Mouse (Mus musculus) liver, embryonic 11.5 days (tissue): Measurements from ENCODE around the gene Phactr1. TPM values are rescaled to one million over a fixed set of nuclear protein-coding genes. Genes with fewer than 3 reads are reported as not detected.

ENCODE experiments used
- ATAC-seq: fragments of 200-750 bp; cut with Nextera tagmentation; replicated peaks from 2 replicates; pipeline ENCODE4 v1.8.0; 2017; ENCODE audit warnings: moderate number of reproducible peaks, mild to moderate bottlenecking, moderate TSS enrichment, moderate library complexity; ENCODE audit not compliant: low FRiP score
- DNase-seq: peaks from one replicate; pipeline ENCODE4 v3.0.0-alpha.2; 2017; ENCODE audit warnings: low spot score
- H3K27ac ChIP-seq: fragments of 300-500 bp; sonication (generic); 2 replicates; pipeline ENCODE4 v1.5.1; 2014; ENCODE audit warnings: mild to moderate bottlenecking, low read depth, low read length, control low read depth
- H3K27me3 ChIP-seq: fragments of 300-500 bp; sonication (generic); replicated peaks from 2 replicates; pipeline ENCODE4 v1.6.1; 2014; ENCODE audit warnings: low read length, mixed read lengths; ENCODE audit not compliant: control insufficient read depth, insufficient read depth
- H3K36me3 ChIP-seq: fragments of 300-500 bp; sonication (generic); 2 replicates; pipeline ENCODE4 v1.6.1; 2014; ENCODE audit warnings: mild to moderate bottlenecking, low read length, moderate library complexity, mixed read lengths; ENCODE audit not compliant: control insufficient read depth, insufficient read depth
- H3K4me1 ChIP-seq: fragments of 300-500 bp; sonication (generic); replicated peaks from 2 replicates; pipeline ENCODE4 v1.6.1; 2014; ENCODE audit warnings: low read length, mixed read lengths; ENCODE audit not compliant: control insufficient read depth, insufficient read depth
- H3K4me2 ChIP-seq: fragments of 300-500 bp; sonication (generic); 2 replicates; pipeline ENCODE4 v1.6.1; 2014; ENCODE audit warnings: mild to moderate bottlenecking, control low read depth, moderate library complexity
- H3K4me3 ChIP-seq: fragments of 300-500 bp; sonication (generic); 2 replicates; pipeline ENCODE4 v1.5.1; 2014; ENCODE audit warnings: low read depth, low read length, control low read depth
- H3K9ac ChIP-seq: fragments of 300-500 bp; sonication (generic); 2 replicates; pipeline ENCODE4 v1.6.1; 2014; ENCODE audit warnings: low read depth, low read length, control low read depth
- H3K9me3 ChIP-seq: fragments of 300-500 bp; sonication (generic); 2 replicates; pipeline ENCODE4 v1.6.1; 2016; ENCODE audit warnings: low read length, inconsistent platforms, mixed read lengths; ENCODE audit not compliant: control insufficient read depth
- WGBS: fragments of 180-500 bp; shearing (Covaris S2); extraction: QIAGEN DNeasy Blood & Tissue Kit; methylation state at CpG from one replicate; pipeline ENCODE4 v1.1.7; 2014; 5-methylcytosine and 5-hydroxymethylcytosine counted together
- polyA plus RNA-seq: library from polyadenylated mRNA; unstranded; fragments of >200 nt; fragmentation: Nextera tagmentation; extraction: Ambion mirVana; gene quantifications from 2 replicates; pipeline ENCODE4 v1.2.1, GENCODE M21; 2014

The Phactr1 gene
- polyA plus RNA-seq, 1 experiment from 2014 or later, result 1.3 TPM

GRCm38 (mm10) chr13:42973961-42974360, 293.5 kb downstream of the Phactr1 start:
- Histone ChIP-seq H3K4me1 (no peaks in the 10 kb centered on the region), H3K27me3 (no peaks in the 10 kb centered on the region), H3K4me2 (no peak overlapping the region), H3K9me3 (no peaks in the 10 kb centered on the region), H3K27ac (no peak overlapping the region), H3K36me3 (no peaks in the 10 kb centered on the region), H3K9ac (no peak overlapping the region), H3K4me3 (no peak overlapping the region)
- WGBS, result 63% methylated on average over 2 of the region's 2 CpGs
- DNase-seq (no peak), ATAC-seq (no peak)

- Histone ChIP-seq H3K36me3 (no peaks in the 10 kb centered on the region), H3K4me1 (no peaks in the 10 kb centered on the region), H3K9me3 (no peaks in the 10 kb centered on the region), H3K9ac (no peak overlapping the region), H3K27ac (no peak overlapping the region), H3K27me3 (no peaks in the 10 kb centered on the region), H3K4me2 (no peak overlapping the region), H3K4me3 (no peak overlapping the region)
- no peak for ATAC-seq
- WGBS, result 87% methylated on average over 2 of the region's 2 CpGs
- no peak for DNase-seq
Measured at GRCm38 (mm10) chr13:42974506-42974905, 294.1 kb downstream of the Phactr1 start.

- no peak overlapping the region for H3K4me3 ChIP-seq
- no peaks in the 10 kb centered on the region for H3K27me3 ChIP-seq
- ATAC-seq, result no peak
- H3K4me2 ChIP-seq, result no peak overlapping the region
- H3K4me1 ChIP-seq, result no peaks in the 10 kb centered on the region
- no peak overlapping the region for H3K9ac ChIP-seq
- DNase-seq, result no peak
- no peak overlapping the region for H3K27ac ChIP-seq
- no peaks in the 10 kb centered on the region for H3K36me3 ChIP-seq
- 74% methylated on average over 3 of the region's 3 CpGs for WGBS
- no peaks in the 10 kb centered on the region for H3K9me3 ChIP-seq
Measured at GRCm38 (mm10) chr13:42976144-42976543, 295.7 kb downstream of the Phactr1 start.

- 81% methylated on average over 5 of the region's 5 CpGs for WGBS
- no peaks in the 10 kb centered on the region for H3K4me1 ChIP-seq
- DNase-seq (no peak), ATAC-seq (no peak)
- H3K27ac ChIP-seq, result no peak overlapping the region
- H3K4me2 ChIP-seq, result no peak overlapping the region
- H3K9me3 ChIP-seq, result no peaks in the 10 kb centered on the region
- no peak overlapping the region for H3K4me3 ChIP-seq
- H3K9ac ChIP-seq, result no peak overlapping the region
- H3K36me3 ChIP-seq, result no peaks in the 10 kb centered on the region
- no peaks in the 10 kb centered on the region for H3K27me3 ChIP-seq
Measured at GRCm38 (mm10) chr13:42976967-42977366, 296.5 kb downstream of the Phactr1 start.

GRCm38 (mm10) chr13:42980581-42980980, 300.2 kb downstream of the Phactr1 start:
- ATAC-seq, result no peak
- Histone ChIP-seq H3K9ac (no peak overlapping the region), H3K4me2 (no peak overlapping the region), H3K9me3 (no peaks in the 10 kb centered on the region), H3K27me3 (no peaks in the 10 kb centered on the region), H3K4me3 (no peak overlapping the region), H3K27ac (no peak overlapping the region), H3K4me1 (no peaks in the 10 kb centered on the region), H3K36me3 (no peaks in the 10 kb centered on the region)
- WGBS, result 75% methylated on average over 4 of the region's 4 CpGs
- no peak for DNase-seq

GRCm38 (mm10) chr13:42982646-42983045, 302.2 kb downstream of the Phactr1 start:
- H3K4me1 ChIP-seq, result no peaks in the 10 kb centered on the region
- H3K27me3 ChIP-seq, result no peaks in the 10 kb centered on the region
- WGBS, result 90% methylated on average over 9 of the region's 9 CpGs
- H3K9me3 ChIP-seq, result no peaks in the 10 kb centered on the region
- DNase-seq (no peak), ATAC-seq (no peak)
- no peak overlapping the region for H3K27ac ChIP-seq
- H3K4me2 ChIP-seq, result no peak overlapping the region
- no peak overlapping the region for H3K9ac ChIP-seq
- H3K36me3 ChIP-seq, result no peaks in the 10 kb centered on the region
- H3K4me3 ChIP-seq, result no peak overlapping the region

- 75% methylated on average over 7 of the region's 7 CpGs for WGBS
- no peaks in the 10 kb centered on the region for H3K27me3 ChIP-seq
- no peak overlapping the region for H3K4me3 ChIP-seq
- H3K36me3 ChIP-seq, result no peaks in the 10 kb centered on the region
- H3K27ac ChIP-seq, result no peak overlapping the region
- H3K9me3 ChIP-seq, result no peaks in the 10 kb centered on the region
- H3K4me2 ChIP-seq, result no peak overlapping the region
- ATAC-seq, result no peak
- H3K4me1 ChIP-seq, result no peaks in the 10 kb centered on the region
- no peak for DNase-seq
- H3K9ac ChIP-seq, result no peak overlapping the region
Measured at GRCm38 (mm10) chr13:42985806-42986205, 305.4 kb downstream of the Phactr1 start.

- Histone ChIP-seq H3K9me3 (no peaks in the 10 kb centered on the region), H3K9ac (no peak overlapping the region), H3K4me2 (no peak overlapping the region), H3K27me3 (no peaks in the 10 kb centered on the region), H3K27ac (no peak overlapping the region), H3K4me1 (no peaks in the 10 kb centered on the region), H3K36me3 (no peaks in the 10 kb centered on the region), H3K4me3 (no peak overlapping the region)
- 66% methylated on average over 5 of the region's 5 CpGs for WGBS
- no peak for ATAC-seq
- DNase-seq, result no peak
Measured at GRCm38 (mm10) chr13:42987931-42988579, 307.6 kb downstream of the Phactr1 start.

- H3K9me3 ChIP-seq, result no peaks in the 10 kb centered on the region
- H3K27ac ChIP-seq, result no peak overlapping the region
- WGBS, result 90% methylated on average over 5 of the region's 5 CpGs
- no peaks in the 10 kb centered on the region for H3K27me3 ChIP-seq
- ATAC-seq (no peak), DNase-seq (no peak)
- H3K36me3 ChIP-seq, result no peaks in the 10 kb centered on the region
- H3K4me1 ChIP-seq, result no peaks in the 10 kb centered on the region
- H3K4me2 ChIP-seq, result no peak overlapping the region
- H3K9ac ChIP-seq, result no peak overlapping the region
- H3K4me3 ChIP-seq, result no peak overlapping the region
Measured at GRCm38 (mm10) chr13:42989481-42989880, 309.1 kb downstream of the Phactr1 start.
